Mouse (Mus musculus): ENCODE results near the gene Rce1. TPM values are rescaled to one million over a fixed set of nuclear protein-coding genes. Genes with fewer than 3 reads are reported as not detected.

The Rce1 gene
- total and polyA plus RNA-seq, 3 experiments = 43.1 to 67.8 TPM; not detected in 1

- no peaks in the 10 kb centered on the region for H3K9me3 ChIP-seq (replicated peaks; ENCODE audit: insufficient read depth, low read length)
- no peak overlapping the region for H3K9ac ChIP-seq (ENCODE audit: control insufficient read depth, low read depth, low read length, poor library complexity, severe bottlenecking)
- H3K27ac ChIP-seq (ENCODE audit: control insufficient read depth, low read depth, low read length) = no peak overlapping the region
- H3K79me2 ChIP-seq (ENCODE audit: control insufficient read depth, insufficient read depth, low read length, poor library complexity) = peaks cover 18% of the 10 kb centered on the region
- DNase-seq (ENCODE audit: low read depth, low spot score) = no peak
- no peak overlapping the region for H3K4me3 ChIP-seq (ENCODE audit: control insufficient read depth in 1 of 2, insufficient read depth in 1 of 2, low read depth in 2 of 2, low read length in 2 of 2)
- H3K27me3 ChIP-seq (ENCODE audit: control insufficient read depth in 1 of 2, insufficient read depth in 2 of 2, low read length in 2 of 2) = no peaks in the 10 kb centered on the region
- H3K36me3 ChIP-seq (ENCODE audit: control insufficient read depth in 1 of 2, insufficient read depth in 2 of 2, low read length in 2 of 2) = peaks cover 0 to 6% of the 10 kb centered on the region in 2 experiments; a peak in 2 of 4 replicates
- TF ChIP-seq BHLHE40 (IDR thresholded peaks at IDR 0.05; ENCODE audit: borderline replicate concordance, low read depth, low read length) = no peak
- H3K4me1 ChIP-seq (ENCODE audit: control insufficient read depth in 1 of 2, insufficient read depth in 2 of 2, low read length in 2 of 2) = peaks cover 0 to 13% of the 10 kb centered on the region in 2 experiments; a peak in 3 of 4 replicates
Measured at GRCm38 (mm10) chr19:4623419-4623818, 2.0 kb downstream of the Rce1 start.

GRCm38 (mm10) chr19:4622780-4623179 is 2.7 kb downstream of the Rce1 start:
- DNase-seq (ENCODE audit: low read depth, low spot score) = no peak
- Histone ChIP-seq H3K4me1 (ENCODE audit: control insufficient read depth in 1 of 2, insufficient read depth in 2 of 2, low read length in 2 of 2) (peaks cover 0 to 13% of the 10 kb centered on the region in 2 experiments; a peak in 3 of 4 replicates), H3K9me3 (replicated peaks; ENCODE audit: insufficient read depth, low read length) (no peaks in the 10 kb centered on the region), H3K79me2 (ENCODE audit: control insufficient read depth, insufficient read depth, low read length, poor library complexity) (peaks cover 18% of the 10 kb centered on the region), H3K4me3 (ENCODE audit: control insufficient read depth in 1 of 2, insufficient read depth in 1 of 2, low read depth in 2 of 2, low read length in 2 of 2) (no peak overlapping the region), H3K27me3 (ENCODE audit: control insufficient read depth in 1 of 2, insufficient read depth in 2 of 2, low read length in 2 of 2) (no peaks in the 10 kb centered on the region), H3K27ac (ENCODE audit: control insufficient read depth, low read depth, low read length) (no peak overlapping the region), H3K36me3 (ENCODE audit: control insufficient read depth in 1 of 2, insufficient read depth in 2 of 2, low read length in 2 of 2) (peaks cover 0 to 6% of the 10 kb centered on the region in 2 experiments; a peak in 2 of 4 replicates), H3K9ac (ENCODE audit: control insufficient read depth, low read depth, low read length, poor library complexity, severe bottlenecking) (no peak overlapping the region)
- no peak for TF ChIP-seq KAT2A (conservative IDR thresholded peaks at IDR 0.05; ENCODE audit: low read depth, low read length)
- no peak for TF ChIP-seq MXI1 (IDR thresholded peaks at IDR 0.05; ENCODE audit: low read depth, low read length)
- TF ChIP-seq GATA1 (IDR thresholded peaks at IDR 0.05; ENCODE audit: low read depth, low read length) = no peak
- no peak for TF ChIP-seq TAL1 (IDR thresholded peaks at IDR 0.05; ENCODE audit: low read length)
- no peak for TF ChIP-seq CTCF (IDR thresholded peaks at IDR 0.05 in 2 of 3, conservative IDR thresholded peaks at IDR 0.05 in 1 of 3; ENCODE audit: control insufficient read depth in 1 of 3, insufficient read depth in 1 of 3, low read depth in 2 of 3, low read length in 3 of 3, poor library complexity in 1 of 3, severe bottlenecking in 1 of 3)
- TF ChIP-seq TBP (IDR thresholded peaks at IDR 0.05; ENCODE audit: low read depth, low read length) = no peak
- TF ChIP-seq RAD21 (IDR thresholded peaks at IDR 0.05; ENCODE audit: low read depth, low read length) = no peak
- no peak for TF ChIP-seq E2F4 (IDR thresholded peaks at IDR 0.05; ENCODE audit: borderline replicate concordance, low read depth, low read length)
- no peak for TF ChIP-seq NELFE (IDR thresholded peaks at IDR 0.05; ENCODE audit: low read depth, low read length)

GRCm38 (mm10) chr19:4620721-4621120 is 4.7 kb downstream of the Rce1 start:
- Histone ChIP-seq H3K4me1 (ENCODE audit: control insufficient read depth in 1 of 2, insufficient read depth in 2 of 2, low read length in 2 of 2) (peaks cover 0 to 13% of the 10 kb centered on the region in 2 experiments; a peak in 2 of 4 replicates), H3K4me3 (ENCODE audit: control insufficient read depth in 1 of 2, insufficient read depth in 1 of 2, low read depth in 2 of 2, low read length in 2 of 2) (no peak overlapping the region), H3K36me3 (ENCODE audit: control insufficient read depth in 1 of 2, insufficient read depth in 2 of 2, low read length in 2 of 2) (peaks cover 0 to 9% of the 10 kb centered on the region in 2 experiments; a peak in 2 of 4 replicates), H3K9me3 (replicated peaks; ENCODE audit: insufficient read depth, low read length) (no peaks in the 10 kb centered on the region), H3K79me2 (ENCODE audit: control insufficient read depth, insufficient read depth, low read length, poor library complexity) (peaks cover 5% of the 10 kb centered on the region), H3K27ac (ENCODE audit: control insufficient read depth, low read depth, low read length) (no peak overlapping the region), H3K9ac (ENCODE audit: control insufficient read depth, low read depth, low read length, poor library complexity, severe bottlenecking) (no peak overlapping the region), H3K27me3 (ENCODE audit: control insufficient read depth in 1 of 2, insufficient read depth in 2 of 2, low read length in 2 of 2) (no peaks in the 10 kb centered on the region)
- no peak for TF ChIP-seq USF2 (IDR thresholded peaks at IDR 0.05; ENCODE audit: borderline replicate concordance in 1 of 2, insufficient read depth in 1 of 2, low read depth in 1 of 2, low read length in 2 of 2)
- no peak for TF ChIP-seq HCFC1 (IDR thresholded peaks at IDR 0.05; ENCODE audit: low read depth, low read length)
- TF ChIP-seq MAFK (IDR thresholded peaks at IDR 0.05; ENCODE audit: borderline replicate concordance, low read depth, low read length) = no peak
- no peak for TF ChIP-seq TAL1 (IDR thresholded peaks at IDR 0.05; ENCODE audit: low read length)
- TF ChIP-seq ZC3H11A (IDR thresholded peaks at IDR 0.05; ENCODE audit: low read depth, low read length) = no peak
- no peak for TF ChIP-seq RCOR1 (IDR thresholded peaks at IDR 0.05; ENCODE audit: low read depth, low read length)
- TF ChIP-seq KAT2A (conservative IDR thresholded peaks at IDR 0.05; ENCODE audit: low read depth, low read length) = no peak
- TF ChIP-seq MAX (IDR thresholded peaks at IDR 0.05; ENCODE audit: low read length) = no peak
- no peak for DNase-seq (ENCODE audit: low read depth, low spot score)
